Mouse (Mus musculus) CH12.LX (cell line): ENCODE measurements around the gene Gm8267.
"Not testable (repeated sequence)": the region's sequence is repeated elsewhere in the genome, so short reads cannot be mapped to it uniquely, and the experiment has no call there.

Experiments
- BHLHE40 ChIP-seq: IDR thresholded peaks from 2 replicates; pipeline ENCODE4 v1.6.1; 2011; ENCODE audit warnings: mild to moderate bottlenecking, low read depth, low read length, improper control_type of control experiment
- CTCF ChIP-seq, 2 experiments: IDR thresholded peaks in 1 of 2; conservative IDR thresholded peaks in 1 of 2; 2 replicates each; pipeline ENCODE4 v1.5.1; 2011 to 2012; ENCODE audit warnings: low read depth in 2 of 2, low read length in 2 of 2, improper control_type of control experiment in 1 of 2, inconsistent platforms in 1 of 2, mild to moderate bottlenecking in 1 of 2, moderate library complexity in 1 of 2

- TF ChIP-seq CTCF (conservative IDR thresholded peaks at IDR 0.05 in 1 of 2, IDR thresholded peaks at IDR 0.05 in 1 of 2; ENCODE audit: low read depth in 2 of 2, low read length in 2 of 2); BHLHE40: not testable (repeated sequence)
Measured at GRCm38 (mm10) chr14:44706356-44706755, 43.8 kb downstream of the Gm8267 start, which contains the start of gene Gm8257.
